Mouse (Mus musculus): ENCODE measurements around the gene Rabgap1l. TPM values are rescaled to one million over a fixed set of nuclear protein-coding genes. Genes with fewer than 3 reads are reported as not detected.

Rabgap1l gene
- polyA plus RNA-seq, 1 experiment from 2014 or later: 44.8 TPM

GRCm38 (mm10) chr1:160312658-160313057, 480.4 kb downstream of the Rabgap1l start:
- no peak overlapping the region for H3K4me3 ChIP-seq (replicated peaks; ENCODE audit: low read depth, low read length)
- no peak for ATAC-seq (ENCODE audit: low FRiP score, low TSS enrichment)
- H3K27me3 ChIP-seq (ENCODE audit: control insufficient read depth, insufficient read depth, low read length): no peaks in the 10 kb centered on the region
- H3K27ac ChIP-seq (replicated peaks; ENCODE audit: low read depth, low read length): no peak overlapping the region
- WGBS: 94% methylated on average over 4 of the region's 4 CpGs
- no peaks in the 10 kb centered on the region for H3K9me3 ChIP-seq (ENCODE audit: control insufficient read depth, low read length)
- DNase-seq: no peak
- H3K36me3 ChIP-seq (ENCODE audit: control insufficient read depth, insufficient read depth, low read length): no peaks in the 10 kb centered on the region
- H3K4me1 ChIP-seq (ENCODE audit: control insufficient read depth, insufficient read depth, low read length): no peaks in the 10 kb centered on the region; the same call in 1 of the 2 replicates
- H3K9ac ChIP-seq (replicated peaks; ENCODE audit: low read length): no peak overlapping the region
- H3K4me2 ChIP-seq (ENCODE audit: low read length): no peak overlapping the region

DNA sequence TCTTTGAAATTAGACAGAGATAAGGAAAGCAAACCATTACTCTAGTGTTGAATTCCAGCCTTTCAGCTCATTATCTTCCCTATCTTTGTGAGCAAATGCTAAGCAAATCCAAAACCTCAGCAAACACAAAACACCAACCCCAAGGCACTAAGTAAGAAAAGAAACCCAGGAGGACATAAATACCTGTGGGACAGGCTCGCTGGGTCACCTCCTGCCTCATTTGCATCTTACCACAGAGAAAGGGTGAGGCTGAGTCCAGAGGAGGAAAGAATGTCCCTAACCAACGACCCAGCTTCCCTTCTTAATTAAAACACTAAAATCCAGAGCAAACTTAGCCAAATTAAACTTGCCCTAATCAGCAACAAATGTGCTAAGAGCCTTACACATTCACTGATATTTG, 481.1 kb downstream of the Rabgap1l start:
- H3K4me1 ChIP-seq (ENCODE audit: control insufficient read depth, insufficient read depth, low read length): no peaks in the 10 kb centered on the region; the same call in 1 of the 2 replicates
- no peaks in the 10 kb centered on the region for H3K36me3 ChIP-seq (ENCODE audit: control insufficient read depth, insufficient read depth, low read length)
- no peak overlapping the region for H3K4me2 ChIP-seq (ENCODE audit: low read length)
- 27% methylated on average over 2 of the region's 2 CpGs for WGBS
- H3K4me3 ChIP-seq (replicated peaks; ENCODE audit: low read depth, low read length): no peak overlapping the region
- H3K27ac ChIP-seq (replicated peaks; ENCODE audit: low read depth, low read length): no peak overlapping the region
- DNase-seq (no peak), ATAC-seq (ENCODE audit: low FRiP score, low TSS enrichment) (no peak)
- H3K9me3 ChIP-seq (ENCODE audit: control insufficient read depth, low read length): no peaks in the 10 kb centered on the region
- no peaks in the 10 kb centered on the region for H3K27me3 ChIP-seq (ENCODE audit: control insufficient read depth, insufficient read depth, low read length)
- no peak overlapping the region for H3K9ac ChIP-seq (replicated peaks; ENCODE audit: low read length)

DNA sequence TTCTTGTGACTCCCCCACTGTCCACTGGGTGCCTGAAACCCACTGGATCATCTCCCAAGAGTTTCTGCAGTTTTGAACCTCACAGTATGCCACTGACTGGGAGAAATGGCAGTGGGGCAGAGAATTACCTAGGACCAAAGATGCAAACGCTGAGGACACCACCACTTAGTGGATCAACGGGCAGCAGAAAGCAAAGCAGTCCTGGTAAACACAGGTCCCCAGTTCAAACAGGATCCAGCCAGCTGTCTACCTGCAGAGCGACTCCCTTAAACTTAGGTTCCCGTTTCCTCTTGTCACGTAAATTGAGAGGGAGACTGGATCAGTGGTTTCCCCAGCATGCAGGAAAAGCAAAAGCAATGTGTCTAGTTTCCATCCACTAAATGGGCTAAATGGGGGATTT, 483.1 kb downstream of the Rabgap1l start:
- no peak overlapping the region for H3K4me2 ChIP-seq (ENCODE audit: low read length)
- DNase-seq: no peak
- H3K4me1 ChIP-seq (ENCODE audit: control insufficient read depth, insufficient read depth, low read length): no peaks in the 10 kb centered on the region; the same call in 1 of the 2 replicates
- H3K36me3 ChIP-seq (ENCODE audit: control insufficient read depth, insufficient read depth, low read length): no peaks in the 10 kb centered on the region
- no peak overlapping the region for H3K27ac ChIP-seq (replicated peaks; ENCODE audit: low read depth, low read length)
- H3K4me3 ChIP-seq (replicated peaks; ENCODE audit: low read depth, low read length): no peak overlapping the region
- H3K9ac ChIP-seq (replicated peaks; ENCODE audit: low read length): no peak overlapping the region
- H3K9me3 ChIP-seq (ENCODE audit: control insufficient read depth, low read length): no peaks in the 10 kb centered on the region
- H3K27me3 ChIP-seq (ENCODE audit: control insufficient read depth, insufficient read depth, low read length): no peaks in the 10 kb centered on the region
- 45% methylated on average over 5 of the region's 5 CpGs for WGBS
- no peak for ATAC-seq (ENCODE audit: low FRiP score, low TSS enrichment)

GRCm38 (mm10) chr1:160308996-160309395, 484.0 kb downstream of the Rabgap1l start:
- H3K36me3 ChIP-seq (ENCODE audit: control insufficient read depth, insufficient read depth, low read length): no peaks in the 10 kb centered on the region
- 24% methylated on average over 7 of the region's 7 CpGs for WGBS
- H3K27ac ChIP-seq (replicated peaks; ENCODE audit: low read depth, low read length): no peak overlapping the region
- peak; percentile 18 for DNase-seq
- no peaks in the 10 kb centered on the region; the same call in 1 of the 2 replicates for H3K4me1 ChIP-seq (ENCODE audit: control insufficient read depth, insufficient read depth, low read length)
- H3K4me2 ChIP-seq (ENCODE audit: low read length): no peak overlapping the region
- H3K9me3 ChIP-seq (ENCODE audit: control insufficient read depth, low read length): no peaks in the 10 kb centered on the region
- no peak for ATAC-seq (ENCODE audit: low FRiP score, low TSS enrichment)
- no peak overlapping the region for H3K4me3 ChIP-seq (replicated peaks; ENCODE audit: low read depth, low read length)
- H3K9ac ChIP-seq (replicated peaks; ENCODE audit: low read length): no peak overlapping the region
- H3K27me3 ChIP-seq (ENCODE audit: control insufficient read depth, insufficient read depth, low read length): no peaks in the 10 kb centered on the region

DNA sequence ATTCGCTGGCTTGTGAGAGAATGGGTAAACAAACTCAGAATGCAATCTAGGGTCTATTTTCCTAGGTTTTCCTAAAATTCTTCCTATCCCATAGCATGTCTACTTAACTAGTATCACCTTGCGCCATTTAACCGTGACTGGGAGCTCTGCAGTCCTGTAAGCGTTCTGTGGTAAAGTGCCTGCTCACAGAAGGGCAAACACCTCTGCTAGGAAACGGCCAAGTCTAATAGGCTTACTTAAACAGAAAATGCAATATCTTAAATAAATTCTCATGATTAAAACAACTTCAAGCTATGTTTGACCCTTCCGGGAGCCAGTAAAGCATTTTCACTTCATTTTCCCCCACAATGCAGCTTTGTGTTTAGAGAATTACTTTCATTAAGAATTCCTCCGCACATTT, 484.5 kb downstream of the Rabgap1l start:
- H3K4me2 ChIP-seq (ENCODE audit: low read length): no peak overlapping the region
- no peaks in the 10 kb centered on the region for H3K27me3 ChIP-seq (ENCODE audit: control insufficient read depth, insufficient read depth, low read length)
- H3K27ac ChIP-seq (replicated peaks; ENCODE audit: low read depth, low read length): no peak overlapping the region
- no peaks in the 10 kb centered on the region for H3K36me3 ChIP-seq (ENCODE audit: control insufficient read depth, insufficient read depth, low read length)
- ATAC-seq (ENCODE audit: low FRiP score, low TSS enrichment) (no peak), DNase-seq (no peak)
- 78% methylated on average over 7 of the region's 7 CpGs for WGBS
- H3K4me3 ChIP-seq (replicated peaks; ENCODE audit: low read depth, low read length): no peak overlapping the region
- no peaks in the 10 kb centered on the region for H3K9me3 ChIP-seq (ENCODE audit: control insufficient read depth, low read length)
- no peaks in the 10 kb centered on the region; the same call in 1 of the 2 replicates for H3K4me1 ChIP-seq (ENCODE audit: control insufficient read depth, insufficient read depth, low read length)
- no peak overlapping the region for H3K9ac ChIP-seq (replicated peaks; ENCODE audit: low read length)

GRCm38 (mm10) chr1:160306866-160307616, 486.0 kb downstream of the Rabgap1l start:
- WGBS: 79% methylated on average over 10 of the region's 10 CpGs
- Histone ChIP-seq H3K4me1 (ENCODE audit: control insufficient read depth, insufficient read depth, low read length) (no peaks in the 10 kb centered on the region; the same call in 1 of the 2 replicates), H3K27ac (replicated peaks; ENCODE audit: low read depth, low read length) (no peak overlapping the region), H3K9ac (replicated peaks; ENCODE audit: low read length) (no peak overlapping the region), H3K36me3 (ENCODE audit: control insufficient read depth, insufficient read depth, low read length) (no peaks in the 10 kb centered on the region), H3K9me3 (ENCODE audit: control insufficient read depth, low read length) (no peaks in the 10 kb centered on the region), H3K4me3 (replicated peaks; ENCODE audit: low read depth, low read length) (no peak overlapping the region), H3K27me3 (ENCODE audit: control insufficient read depth, insufficient read depth, low read length) (no peaks in the 10 kb centered on the region), H3K4me2 (ENCODE audit: low read length) (no peak overlapping the region)
- ATAC-seq (ENCODE audit: low FRiP score, low TSS enrichment) (no peak), DNase-seq (no peak)

- no peak overlapping the region for H3K9ac ChIP-seq (replicated peaks; ENCODE audit: low read length)
- H3K27ac ChIP-seq (replicated peaks; ENCODE audit: low read depth, low read length): no peak overlapping the region
- WGBS: 80% methylated on average over 6 of the region's 6 CpGs
- H3K27me3 ChIP-seq (ENCODE audit: control insufficient read depth, insufficient read depth, low read length): no peaks in the 10 kb centered on the region
- ATAC-seq (ENCODE audit: low FRiP score, low TSS enrichment) (no peak), DNase-seq (no peak)
- no peaks in the 10 kb centered on the region for H3K9me3 ChIP-seq (ENCODE audit: control insufficient read depth, low read length)
- H3K4me3 ChIP-seq (replicated peaks; ENCODE audit: low read depth, low read length): no peak overlapping the region
- no peak overlapping the region for H3K4me2 ChIP-seq (ENCODE audit: low read length)
- H3K36me3 ChIP-seq (ENCODE audit: control insufficient read depth, insufficient read depth, low read length): no peaks in the 10 kb centered on the region
- H3K4me1 ChIP-seq (ENCODE audit: control insufficient read depth, insufficient read depth, low read length): no peaks in the 10 kb centered on the region; the same call in 1 of the 2 replicates
Measured at GRCm38 (mm10) chr1:160306336-160306735, 486.7 kb downstream of the Rabgap1l start.

- no peaks in the 10 kb centered on the region for H3K27me3 ChIP-seq (ENCODE audit: control insufficient read depth, insufficient read depth, low read length)
- DNase-seq: no peak
- no peak overlapping the region for H3K27ac ChIP-seq (replicated peaks; ENCODE audit: low read depth, low read length)
- no peaks in the 10 kb centered on the region; the same call in 1 of the 2 replicates for H3K4me1 ChIP-seq (ENCODE audit: control insufficient read depth, insufficient read depth, low read length)
- ATAC-seq (ENCODE audit: low FRiP score, low TSS enrichment): no peak
- H3K36me3 ChIP-seq (ENCODE audit: control insufficient read depth, insufficient read depth, low read length): no peaks in the 10 kb centered on the region
- 94% methylated on average over 1 of the region's 1 CpGs for WGBS
- no peaks in the 10 kb centered on the region for H3K9me3 ChIP-seq (ENCODE audit: control insufficient read depth, low read length)
- no peak overlapping the region for H3K4me3 ChIP-seq (replicated peaks; ENCODE audit: low read depth, low read length)
- no peak overlapping the region for H3K4me2 ChIP-seq (ENCODE audit: low read length)
- H3K9ac ChIP-seq (replicated peaks; ENCODE audit: low read length): no peak overlapping the region
Measured at GRCm38 (mm10) chr1:160305826-160306225, 487.2 kb downstream of the Rabgap1l start.

DNA sequence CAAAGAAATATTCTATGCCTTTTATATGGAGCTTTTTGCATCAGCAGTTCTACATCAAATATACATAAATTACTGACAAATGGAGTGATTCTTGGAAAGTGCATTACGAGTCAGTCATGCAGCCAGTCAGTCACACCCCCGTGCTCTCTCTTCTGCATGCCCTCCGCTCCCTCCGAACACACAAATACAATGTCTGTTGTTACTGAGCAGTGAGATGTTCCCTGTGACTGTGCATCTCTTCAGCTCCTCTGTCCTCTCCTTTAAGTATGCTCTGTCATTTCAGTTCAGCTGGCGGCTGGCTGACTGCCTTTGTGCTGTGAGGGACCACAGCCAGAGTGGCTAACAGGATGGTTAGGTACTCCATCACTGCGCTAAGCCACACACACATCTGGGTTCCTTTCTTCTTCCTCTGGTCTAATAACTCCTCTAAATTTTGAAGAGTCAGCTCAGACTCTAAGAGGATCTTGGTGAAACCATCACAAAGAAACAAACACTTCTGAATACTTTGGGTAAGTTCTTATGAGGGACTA, 488.0 kb downstream of the Rabgap1l start:
- H3K4me3 ChIP-seq (replicated peaks; ENCODE audit: low read depth, low read length): no peak overlapping the region
- no peaks in the 10 kb centered on the region for H3K27me3 ChIP-seq (ENCODE audit: control insufficient read depth, insufficient read depth, low read length)
- ATAC-seq (ENCODE audit: low FRiP score, low TSS enrichment) (no peak; the same call in 1 of the 2 replicates), DNase-seq (peak; percentile 6)
- no peak overlapping the region for H3K4me2 ChIP-seq (ENCODE audit: low read length)
- 39% methylated on average over 6 of the region's 6 CpGs for WGBS
- H3K9me3 ChIP-seq (ENCODE audit: control insufficient read depth, low read length): no peaks in the 10 kb centered on the region
- no peak overlapping the region for H3K27ac ChIP-seq (replicated peaks; ENCODE audit: low read depth, low read length)
- H3K36me3 ChIP-seq (ENCODE audit: control insufficient read depth, insufficient read depth, low read length): no peaks in the 10 kb centered on the region
- no peak overlapping the region for H3K9ac ChIP-seq (replicated peaks; ENCODE audit: low read length)
- H3K4me1 ChIP-seq (ENCODE audit: control insufficient read depth, insufficient read depth, low read length): no peaks in the 10 kb centered on the region; the same call in 1 of the 2 replicates
